Mouse (Mus musculus) heart, postnatal 0 days (tissue): ENCODE data around the gene Dixdc1.

Experiments used
- CTCF ChIP-seq: IDR thresholded peaks from 2 replicates; pipeline ENCODE4 v1.5.1; 2016; ENCODE audit warnings: antibody characterized with exemption, control low read depth, low read depth
- EP300 ChIP-seq: IDR thresholded peaks from 2 replicates; pipeline ENCODE4 v1.6.1; 2016; ENCODE audit warnings: antibody characterized with exemption, low read depth

- TF ChIP-seq CTCF (no peak), EP300 (no peak)
Measured at GRCm38 (mm10) chr9:50660431-50660830, 78.9 kb downstream of the Dixdc1 start.
